Mouse (Mus musculus): ENCODE data around the gene Tnrc6b.

DNA sequence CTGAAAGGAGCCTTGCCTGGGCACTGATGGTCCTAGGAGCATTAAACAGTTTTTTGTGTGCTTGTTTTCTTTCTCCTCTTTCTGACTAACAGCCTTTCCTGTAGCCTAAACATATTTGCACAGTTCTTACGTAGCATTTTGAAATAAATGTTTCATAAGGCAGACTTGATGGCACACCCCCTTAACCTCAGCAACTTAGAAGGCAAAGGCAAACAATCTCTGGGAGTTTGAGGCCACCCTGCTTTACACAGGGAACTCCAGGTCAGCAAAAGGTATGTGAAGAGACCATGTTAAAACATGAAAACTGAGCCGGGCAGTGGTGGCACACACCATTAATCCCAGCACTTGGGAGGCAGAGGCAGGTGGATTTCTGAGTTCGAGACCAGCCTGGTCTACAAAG, 264.6 kb downstream of the Tnrc6b start:
- TF ChIP-seq GATA1 (IDR thresholded peaks at IDR 0.05; ENCODE audit: low read length): no peak
- no peak for TF ChIP-seq TAL1 (IDR thresholded peaks at IDR 0.05; ENCODE audit: low read length)

All from erythroblast, embryonic 14.5 days (primary cell).